Mouse (Mus musculus) CH12.LX (cell line): ENCODE results near the gene Ryk.

Experiments
- JUN ChIP-seq: IDR thresholded peaks from 2 replicates; pipeline ENCODE4 v1.6.1; 2011; ENCODE audit warnings: low read depth, mild to moderate bottlenecking, low read length, improper control_type of control experiment, moderate library complexity; ENCODE audit not compliant: insufficient read depth
- JUND ChIP-seq: conservative IDR thresholded peaks from 2 replicates; pipeline ENCODE4 v1.6.1; 2011; ENCODE audit warnings: low read depth, low read length, improper control_type of control experiment
- SIN3A ChIP-seq: IDR thresholded peaks from 2 replicates; pipeline ENCODE4 v1.6.1; 2012; ENCODE audit warnings: low read length, improper control_type of control experiment, inconsistent platforms

DNA sequence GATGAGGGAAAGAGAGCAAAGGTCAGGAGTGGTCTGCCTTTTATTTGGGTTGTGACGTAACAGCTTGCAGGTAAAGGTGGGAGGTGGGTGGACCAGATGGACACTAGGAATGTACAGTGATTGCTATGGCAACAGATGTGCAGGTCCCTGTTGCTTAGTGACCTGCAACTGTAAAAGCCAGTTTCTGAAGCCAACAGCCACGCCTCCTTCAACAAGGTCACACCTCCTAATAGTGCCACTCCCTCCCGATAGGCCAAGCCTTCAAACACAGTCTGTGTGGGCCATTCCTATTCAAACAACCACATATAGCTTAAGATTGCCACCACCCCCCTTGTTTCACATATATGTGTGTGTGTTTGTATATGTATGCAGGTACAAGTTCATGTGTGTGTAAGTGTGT is 45.2 kb upstream of the Ryk start:
- TF ChIP-seq SIN3A (no peak), JUN (no peak), JUND (no peak)
